Mouse (Mus musculus) embryo, embryonic 9.5 days (tissue): ENCODE measurements around the gene Akap13.
"Not testable (repeated sequence)": the region's sequence is repeated elsewhere in the genome, so short reads cannot be mapped to it uniquely, and the experiment has no call there.

Source experiments
- DNase-seq: peaks from one replicate; pipeline ENCODE4 v3.0.0-alpha.2; 2017; ENCODE audit errors: extremely low spot score

Gene Akap13

GRCm38 (mm10) chr7:75791092-75791837, 335.9 kb downstream of the Akap13 start:
- not testable (repeated sequence) for DNase-seq

GRCm38 (mm10) chr7:75793091-75793490, 337.8 kb downstream of the Akap13 start:
- no peak for DNase-seq

- no peak for DNase-seq
These were observed 338.5 kb downstream of the Akap13 start for GRCm38 (mm10) chr7:75793654-75794335.

- DNase-seq: no peak
These were observed 339.8 kb downstream of the Akap13 start for GRCm38 (mm10) chr7:75795106-75795505.

GRCm38 (mm10) chr7:75796474-75796873, 341.1 kb downstream of the Akap13 start:
- no peak for DNase-seq

- no peak for DNase-seq
These were observed 345.2 kb downstream of the Akap13 start for GRCm38 (mm10) chr7:75800530-75800929.

- no peak for DNase-seq
These were observed 345.7 kb downstream of the Akap13 start for GRCm38 (mm10) chr7:75801022-75801421.

GRCm38 (mm10) chr7:75801621-75802358, 346.5 kb downstream of the Akap13 start:
- no peak for DNase-seq

GRCm38 (mm10) chr7:75802887-75803286, 347.6 kb downstream of the Akap13 start:
- no peak for DNase-seq
